Mouse (Mus musculus) B cell, adult (primary cell): Measurements from ENCODE around the gene 4933428M09Rik. TPM values are rescaled to one million over a fixed set of nuclear protein-coding genes. Genes with fewer than 3 reads are reported as not detected.

Source experiments
- total RNA-seq: library from RNA; stranded (reverse); gene quantifications from 4 replicates; pipeline ENCODE4 v1.2.4, GENCODE M21; 2023; ENCODE audit not compliant: inconsistent age

Gene 4933428M09Rik
- not detected in 4 replicates for total RNA-seq

GRCm38 (mm10) chrX:139178928-139179327 is at the start of gene 4933428M09Rik:
4933428M09Rik (plus strand) TSS chrX:139179228.

DNA sequence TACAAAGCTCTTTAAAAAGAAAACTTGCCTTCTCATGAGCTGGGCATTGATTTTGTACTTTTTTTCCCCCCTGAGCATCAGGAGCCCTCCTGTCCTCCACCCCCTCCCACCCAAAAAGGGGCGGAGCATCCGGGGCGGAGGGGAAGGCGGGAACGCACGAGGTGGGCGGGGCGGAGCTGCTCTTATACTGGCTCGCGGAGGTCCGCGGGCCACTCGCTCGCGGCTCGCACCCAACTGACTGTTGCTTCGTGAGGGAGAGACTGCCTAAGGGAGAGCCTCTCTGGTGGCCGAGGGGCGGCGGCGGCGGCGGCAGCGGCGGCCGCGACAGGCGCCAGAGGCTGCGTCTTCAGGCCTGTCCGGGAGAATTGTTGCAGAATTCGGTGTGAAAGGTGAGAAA is 30.8 kb downstream of the 4933428M09Rik start, which contains the start of gene Mum1l1:
Mum1l1 (plus strand) TSS at position 214 of the 397 bp plus-strand sequence.

Other genes starting within 250 kb of the 4933428M09Rik start
- gene Serpina7, start 94.0 kb upstream of the 4933428M09Rik start, total RNA-seq, result not detected in 4 replicates
- not detected in 4 replicates for gene 4930513O06Rik, start 93.0 kb upstream of the 4933428M09Rik start, total RNA-seq
- gene Mum1l1, start 30.8 kb downstream of the 4933428M09Rik start, total RNA-seq, result 0.30 TPM in 1 of 4 replicates, not detected in the others
- gene Trap1a, start 154.5 kb downstream of the 4933428M09Rik start, total RNA-seq, result not detected in 4 replicates